Mouse (Mus musculus) cortical plate, adult 2 months (tissue): ENCODE measurements around the gene Gramd4.
"Not testable (repeated sequence)": the region's sequence is repeated elsewhere in the genome, so short reads cannot be mapped to it uniquely, and the experiment has no call there.

Source experiments
- CTCF ChIP-seq: fragments of 200-500 bp; IDR thresholded peaks from 2 replicates; pipeline ENCODE4 v1.5.1; 2011; ENCODE audit warnings: mild to moderate bottlenecking, control low read depth, low read length; ENCODE audit not compliant: insufficient read depth; ENCODE audit errors: extremely low read depth
- POLR2A ChIP-seq: fragments of 200-500 bp; IDR thresholded peaks from 2 replicates; pipeline ENCODE4 v1.6.1; 2011; ENCODE audit warnings: mild to moderate bottlenecking, low read length, control low read depth; ENCODE audit not compliant: insufficient read depth; ENCODE audit errors: extremely low read depth

DNA sequence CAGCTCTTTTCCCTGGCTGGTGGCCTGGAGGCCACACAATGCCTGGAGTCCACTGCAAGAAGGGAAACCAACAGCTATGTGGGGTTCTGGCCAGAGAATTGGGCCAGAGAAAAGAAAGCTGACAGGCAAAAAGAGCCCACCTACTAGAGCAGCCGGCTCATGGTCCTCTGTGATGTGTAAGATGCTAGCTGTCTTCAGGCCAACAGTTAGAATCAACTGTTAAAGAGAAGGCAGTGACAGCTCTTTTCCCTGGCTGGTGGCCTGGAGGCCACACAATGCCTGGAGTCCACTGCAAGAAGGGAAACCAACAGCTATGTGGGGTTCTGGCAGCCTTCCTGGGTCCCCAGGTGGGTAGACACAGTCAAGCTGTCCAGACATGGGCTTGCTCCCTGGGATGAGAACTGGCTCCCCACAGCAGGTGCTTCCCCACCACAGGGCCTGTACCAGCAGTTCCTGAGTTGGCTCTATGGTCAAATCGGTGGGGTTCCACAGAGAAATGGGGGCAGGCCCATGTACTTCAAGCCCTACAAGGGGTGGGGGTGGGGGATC lies 120.3 kb downstream of the Gramd4 start:
- TF ChIP-seq CTCF, POLR2A: not testable (repeated sequence)
